Mouse (Mus musculus) kidney, adult 8-10 months (tissue): ENCODE data around the gene Gm49711.
"Not testable (repeated sequence)": the region's sequence is repeated elsewhere in the genome, so short reads cannot be mapped to it uniquely, and the experiment has no call there.

Source experiments
- DNase-seq, 2 experiments: peaks; one replicate each; pipeline ENCODE4 v3.0.0; 2022

Gene Gm49711

GRCm38 (mm10) chr16:92064801-92065200, 6.7 kb downstream of the Gm49711 start:
- DNase-seq = no peak

- no peak for DNase-seq
Observed at GRCm38 (mm10) chr16:92070338-92070737, 12.2 kb downstream of the Gm49711 start.

GRCm38 (mm10) chr16:92076797-92077196, 18.7 kb downstream of the Gm49711 start:
- no peak for DNase-seq

GRCm38 (mm10) chr16:92083771-92084453, 25.8 kb downstream of the Gm49711 start:
- no peak for DNase-seq

GRCm38 (mm10) chr16:92089225-92089624, 31.1 kb downstream of the Gm49711 start:
- no peak for DNase-seq

GRCm38 (mm10) chr16:92091876-92092275, 33.8 kb downstream of the Gm49711 start:
- DNase-seq = no peak

GRCm38 (mm10) chr16:92098351-92099051, 40.4 kb downstream of the Gm49711 start:
- no peak for DNase-seq

GRCm38 (mm10) chr16:92099598-92099997, 41.5 kb downstream of the Gm49711 start:
- no peak for DNase-seq

GRCm38 (mm10) chr16:92100111-92100510, 42.0 kb downstream of the Gm49711 start:
- no peak for DNase-seq

GRCm38 (mm10) chr16:92102115-92102514, 44.0 kb downstream of the Gm49711 start:
- no peak for DNase-seq

GRCm38 (mm10) chr16:92102931-92103330, 44.8 kb downstream of the Gm49711 start:
- DNase-seq = not testable (repeated sequence)

GRCm38 (mm10) chr16:92103572-92104331, 45.6 kb downstream of the Gm49711 start:
- peak; percentile 42 to 50 for DNase-seq

- no peak for DNase-seq
Observed at GRCm38 (mm10) chr16:92104332-92104590, 46.1 kb downstream of the Gm49711 start.

- no peak for DNase-seq
Observed at GRCm38 (mm10) chr16:92104951-92105350, 46.8 kb downstream of the Gm49711 start.

- peak; percentile 52 to 82 for DNase-seq
Observed at GRCm38 (mm10) chr16:92105631-92106030, 47.5 kb downstream of the Gm49711 start.

- DNase-seq = no peak
Observed at GRCm38 (mm10) chr16:92107346-92107745, 49.2 kb downstream of the Gm49711 start.

GRCm38 (mm10) chr16:92114706-92115241, 56.7 kb downstream of the Gm49711 start:
- DNase-seq = peak in 1 of 2 experiments; percentile 29

- DNase-seq = no peak
Observed at GRCm38 (mm10) chr16:92115611-92116421, 57.7 kb downstream of the Gm49711 start.

- DNase-seq = no peak
Observed at GRCm38 (mm10) chr16:92117337-92118209, 59.5 kb downstream of the Gm49711 start.

GRCm38 (mm10) chr16:92119013-92119515, 60.9 kb downstream of the Gm49711 start:
- no peak for DNase-seq

- no peak for DNase-seq
Observed at GRCm38 (mm10) chr16:92120899-92121531, 62.9 kb downstream of the Gm49711 start.
